Mouse (Mus musculus) bone marrow, adult 2 months (tissue): ENCODE measurements at regions not wholly inside any gene's neighbourhood (a gene's known extent, or its start where the extent isn't known, plus 50 kb on each side); places are given as distances from the start of the nearest gene placed in this dataset.

Experiments used
- H3K27ac ChIP-seq: fragments of 200-500 bp; 2 replicates; pipeline ENCODE4 v1.5.1; 2012; ENCODE audit warnings: low read depth, mild to moderate bottlenecking, control low read depth, inconsistent platforms, low read length; ENCODE audit not compliant: control insufficient read depth, poor library complexity, insufficient read depth
- H3K4me1 ChIP-seq: fragments of 200-500 bp; 2 replicates; pipeline ENCODE4 v1.6.1; 2011; ENCODE audit warnings: low read length; ENCODE audit not compliant: control insufficient read depth, insufficient read depth
- H3K4me3 ChIP-seq: fragments of 200-500 bp; replicated peaks from 2 replicates; pipeline ENCODE3; 2011; ENCODE audit warnings: mild to moderate bottlenecking, low read depth, low read length, control low read depth; ENCODE audit not compliant: control insufficient read depth
- CTCF ChIP-seq: fragments of 200-500 bp; IDR thresholded peaks from 2 replicates; pipeline ENCODE4 v1.5.1; 2011; ENCODE audit warnings: low read length, control low read depth; ENCODE audit not compliant: control insufficient read depth, insufficient read depth
- POLR2A ChIP-seq: fragments of 200-500 bp; IDR thresholded peaks from 2 replicates; pipeline ENCODE4 v1.6.1; 2011; ENCODE audit warnings: low read depth, mild to moderate bottlenecking, control low read depth, low read length, borderline replicate concordance; ENCODE audit not compliant: control insufficient read depth
- WGBS: fragments of 180-500 bp; shearing (Covaris S2); methylation state at CpG from one replicate; pipeline ENCODE4 v1.1.7; 2018; 5-methylcytosine and 5-hydroxymethylcytosine counted together

- WGBS = 32% methylated on average over 14 of the region's 14 CpGs
- Histone ChIP-seq H3K4me3 (no peak overlapping the region), H3K4me1 (no peaks in the 10 kb centered on the region), H3K27ac (no peak overlapping the region)
- TF ChIP-seq CTCF = no peak
- no peak for TF ChIP-seq POLR2A
These were observed 119.2 kb downstream of the Sem1 start for GRCm38 (mm10) chr6:6459006-6459917.

- H3K27ac ChIP-seq = no peak overlapping the region
- H3K4me1 ChIP-seq = no peaks in the 10 kb centered on the region
- TF ChIP-seq CTCF (no peak), POLR2A (no peak)
- WGBS = 68% methylated on average over 4 of the region's 4 CpGs
- no peak overlapping the region for H3K4me3 ChIP-seq
These were observed 120.7 kb downstream of the Sem1 start for GRCm38 (mm10) chr6:6457726-6458125.

- no peak overlapping the region for H3K4me3 ChIP-seq
- no peak for TF ChIP-seq POLR2A
- no peak for TF ChIP-seq CTCF
- no peak overlapping the region for H3K27ac ChIP-seq
- H3K4me1 ChIP-seq = no peaks in the 10 kb centered on the region
- 79% methylated on average over 5 of the region's 5 CpGs for WGBS
These were observed 121.5 kb downstream of the Sem1 start for GRCm38 (mm10) chr6:6457001-6457400.

- no peak overlapping the region for H3K27ac ChIP-seq
- H3K4me1 ChIP-seq = no peaks in the 10 kb centered on the region
- H3K4me3 ChIP-seq = no peak overlapping the region
- WGBS = 86% methylated on average over 5 of the region's 5 CpGs
- TF ChIP-seq POLR2A (no peak), CTCF (no peak)
These were observed 122.9 kb downstream of the Sem1 start for GRCm38 (mm10) chr6:6455566-6455965.

GRCm38 (mm10) chr6:6454396-6454795 lies 124.1 kb downstream of the Sem1 start:
- Histone ChIP-seq H3K4me1 (no peaks in the 10 kb centered on the region), H3K27ac (no peak overlapping the region), H3K4me3 (no peak overlapping the region)
- TF ChIP-seq CTCF (no peak), POLR2A (no peak)
- 69% methylated on average over 2 of the region's 2 CpGs for WGBS

- TF ChIP-seq POLR2A (no peak), CTCF (no peak)
- WGBS = 32% methylated on average over 3 of the region's 3 CpGs
- no peaks in the 10 kb centered on the region for H3K4me1 ChIP-seq
- no peak overlapping the region for H3K27ac ChIP-seq
- H3K4me3 ChIP-seq = no peak overlapping the region
These were observed 143.6 kb downstream of the Sem1 start for GRCm38 (mm10) chr6:6434855-6435254.

GRCm38 (mm10) chr6:6434261-6434802 lies 144.1 kb downstream of the Sem1 start:
- Histone ChIP-seq H3K27ac (no peak overlapping the region), H3K4me1 (no peaks in the 10 kb centered on the region), H3K4me3 (no peak overlapping the region)
- 59% methylated on average over 5 of the region's 5 CpGs for WGBS
- TF ChIP-seq CTCF = no peak
- TF ChIP-seq POLR2A = no peak

- TF ChIP-seq POLR2A (no peak), CTCF (no peak)
- Histone ChIP-seq H3K4me1 (no peaks in the 10 kb centered on the region), H3K4me3 (no peak overlapping the region), H3K27ac (no peak overlapping the region)
- 57% methylated on average over 6 of the region's 6 CpGs for WGBS
These were observed 145.3 kb downstream of the Sem1 start for GRCm38 (mm10) chr6:6433179-6433578.
